Mouse (Mus musculus) limb, embryonic 11.5 days (tissue): Measurements from ENCODE around the gene Tyk2. TPM values are rescaled to one million over a fixed set of nuclear protein-coding genes. Genes with fewer than 3 reads are reported as not detected.

Experiments
- ATAC-seq: fragments of 200-750 bp; cut with Nextera tagmentation; 2 replicates; pipeline ENCODE4 v1.8.0; 2017; ENCODE audit warnings: low read depth; ENCODE audit not compliant: insufficient number of reproducible peaks, low FRiP score, low TSS enrichment
- DNase-seq: peaks from one replicate; pipeline ENCODE4 v3.0.0-alpha.2; 2015; ENCODE audit warnings: low spot score
- H3K27ac ChIP-seq: fragments of 300-500 bp; sonication (generic); replicated peaks from 2 replicates; pipeline ENCODE4 v1.5.1; 2014; ENCODE audit warnings: low read depth, mild to moderate bottlenecking, low read length
- H3K27me3 ChIP-seq: fragments of 300-500 bp; sonication (generic); 2 replicates; pipeline ENCODE4 v1.6.1; 2014; ENCODE audit warnings: mild to moderate bottlenecking, low read length, mixed read lengths; ENCODE audit not compliant: control insufficient read depth, insufficient read depth
- H3K36me3 ChIP-seq: fragments of 300-500 bp; sonication (generic); 2 replicates; pipeline ENCODE4 v1.6.1; 2014; ENCODE audit warnings: mild to moderate bottlenecking, low read length, moderate library complexity, mixed read lengths; ENCODE audit not compliant: control insufficient read depth, insufficient read depth
- H3K4me1 ChIP-seq: fragments of 300-500 bp; sonication (generic); 2 replicates; pipeline ENCODE4 v1.6.1; 2014; ENCODE audit warnings: low read length, mixed read lengths; ENCODE audit not compliant: control insufficient read depth, insufficient read depth
- H3K4me2 ChIP-seq: fragments of 300-500 bp; sonication (generic); 2 replicates; pipeline ENCODE4 v1.6.1; 2014; ENCODE audit warnings: low read depth, mild to moderate bottlenecking, moderate library complexity; ENCODE audit not compliant: severe bottlenecking
- H3K4me3 ChIP-seq: fragments of 300-500 bp; sonication (generic); 2 replicates; pipeline ENCODE4 v1.5.1; 2014; ENCODE audit warnings: low read depth, low read length
- H3K9ac ChIP-seq: fragments of 300-500 bp; sonication (generic); 2 replicates; pipeline ENCODE4 v1.6.1; 2014; ENCODE audit warnings: mild to moderate bottlenecking, low read length
- H3K9me3 ChIP-seq: fragments of 300-500 bp; sonication (generic); 2 replicates; pipeline ENCODE4 v1.6.1; 2016; ENCODE audit warnings: low read length; ENCODE audit not compliant: control insufficient read depth
- WGBS: fragments of 180-500 bp; shearing (Covaris S2); extraction: QIAGEN DNeasy Blood & Tissue Kit; methylation state at CpG from one replicate; pipeline ENCODE4 v1.1.7; 2014; 5-methylcytosine and 5-hydroxymethylcytosine counted together
- polyA plus RNA-seq: library from polyadenylated mRNA; unstranded; fragments of >200 nt; fragmentation: Nextera tagmentation; extraction: Ambion mirVana; gene quantifications from 2 replicates; pipeline ENCODE4 v1.2.1, GENCODE M21; 2014

The Tyk2 gene
- polyA plus RNA-seq, 1 experiment from 2014 or later, result 8.1 TPM

DNA sequence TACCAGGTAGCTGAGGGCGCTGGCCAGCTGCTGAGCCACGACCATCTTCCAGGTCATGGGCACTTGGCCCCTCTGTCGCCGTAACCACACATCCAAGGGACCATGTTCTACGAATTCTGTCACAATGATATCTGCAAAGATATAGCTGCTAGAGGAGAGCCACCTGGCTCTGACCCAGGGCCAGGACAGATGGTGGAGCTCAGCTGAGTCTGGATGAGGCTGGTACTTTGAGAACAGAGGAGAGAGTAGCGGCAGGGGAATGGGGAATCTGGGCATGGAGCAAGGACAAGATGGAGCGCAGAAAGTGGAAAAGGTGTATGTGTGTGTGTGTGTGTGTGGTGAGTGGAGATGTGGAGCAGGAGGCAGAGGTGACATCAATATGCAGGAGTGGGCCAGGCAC is 16.9 kb downstream of the Tyk2 start:
- ATAC-seq (no peak), DNase-seq (no peak)
- Histone ChIP-seq H3K4me1 (no peaks in the 10 kb centered on the region), H3K9ac (no peak overlapping the region), H3K36me3 (no peaks in the 10 kb centered on the region), H3K4me3 (no peak overlapping the region), H3K4me2 (no peak overlapping the region), H3K27me3 (no peaks in the 10 kb centered on the region), H3K27ac (no peak overlapping the region), H3K9me3 (peaks cover 3% of the 10 kb centered on the region; the same call in 1 of the 2 replicates)
- WGBS, result 92% methylated on average over 7 of the region's 7 CpGs

DNA sequence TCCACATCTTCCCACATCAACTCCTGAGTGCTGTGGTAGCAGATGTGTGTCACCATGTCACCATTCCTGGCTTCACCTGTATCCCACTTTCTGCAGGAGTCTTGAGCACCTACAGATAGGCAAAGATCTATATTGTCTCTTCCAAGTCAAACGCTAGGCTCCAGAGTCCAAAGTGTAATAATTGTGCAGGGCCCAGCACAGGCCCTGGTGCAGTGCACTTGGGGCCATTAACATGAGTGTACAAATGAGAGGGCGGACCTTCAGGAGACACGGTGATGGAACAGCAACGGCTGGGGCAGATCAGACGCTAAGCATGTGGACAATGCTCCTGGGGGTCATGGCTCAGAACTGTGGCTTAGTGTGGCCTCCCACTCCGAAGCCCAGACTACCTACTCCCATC is 17.3 kb downstream of the Tyk2 start:
- DNase-seq (no peak), ATAC-seq (no peak)
- Histone ChIP-seq H3K9me3 (peaks cover 3% of the 10 kb centered on the region; the same call in 1 of the 2 replicates), H3K27ac (no peak overlapping the region), H3K4me1 (no peaks in the 10 kb centered on the region), H3K4me2 (no peak overlapping the region), H3K36me3 (no peaks in the 10 kb centered on the region), H3K4me3 (no peak overlapping the region), H3K9ac (no peak overlapping the region), H3K27me3 (no peaks in the 10 kb centered on the region)
- 90% methylated on average over 6 of the region's 6 CpGs for WGBS

GRCm38 (mm10) chr9:21107607-21108237 is 23.3 kb downstream of the Tyk2 start:
- ATAC-seq, result no peak
- DNase-seq, result no peak
- Histone ChIP-seq H3K4me2 (no peak overlapping the region), H3K36me3 (no peaks in the 10 kb centered on the region), H3K4me1 (no peaks in the 10 kb centered on the region), H3K27me3 (no peaks in the 10 kb centered on the region), H3K4me3 (no peak overlapping the region), H3K27ac (no peak overlapping the region), H3K9ac (no peak overlapping the region), H3K9me3 (no peaks in the 10 kb centered on the region)
- WGBS, result 44% methylated on average over 23 of the region's 23 CpGs

- 81% methylated on average over 5 of the region's 5 CpGs for WGBS
- Histone ChIP-seq H3K9me3 (no peaks in the 10 kb centered on the region), H3K4me2 (no peak overlapping the region), H3K36me3 (no peaks in the 10 kb centered on the region), H3K9ac (no peak overlapping the region), H3K4me3 (no peak overlapping the region), H3K4me1 (no peaks in the 10 kb centered on the region), H3K27me3 (no peaks in the 10 kb centered on the region), H3K27ac (no peak overlapping the region)
- DNase-seq (no peak), ATAC-seq (no peak)
These were observed 25.1 kb downstream of the Tyk2 start for GRCm38 (mm10) chr9:21105760-21106564.

DNA sequence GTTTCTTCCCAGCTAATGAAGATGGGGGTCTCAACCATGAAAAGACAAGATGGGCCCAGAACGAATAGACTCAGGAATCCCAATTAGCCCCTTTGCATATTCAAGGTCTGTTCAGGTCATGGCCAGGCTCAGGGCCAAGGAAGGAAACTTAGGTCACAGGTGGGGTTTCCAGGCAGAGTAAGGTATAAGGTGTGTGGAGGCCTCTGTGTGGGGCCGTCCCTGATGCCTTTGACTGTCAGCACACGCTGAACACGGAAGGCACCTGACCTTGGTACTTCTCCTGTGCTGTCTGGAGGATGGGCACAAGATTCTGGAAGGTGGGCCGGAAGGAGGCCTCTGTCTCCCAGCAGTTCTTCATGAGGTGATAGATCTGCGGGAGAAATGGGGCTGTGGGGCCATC is 26.2 kb downstream of the Tyk2 start:
- WGBS, result 82% methylated on average over 6 of the region's 6 CpGs
- no peaks in the 10 kb centered on the region for H3K4me1 ChIP-seq

GRCm38 (mm10) chr9:21102076-21102475 is 29.0 kb downstream of the Tyk2 start:
- no peak overlapping the region for H3K9ac ChIP-seq
- no peaks in the 10 kb centered on the region for H3K36me3 ChIP-seq
- no peak overlapping the region for H3K4me2 ChIP-seq
- no peaks in the 10 kb centered on the region for H3K9me3 ChIP-seq
- no peaks in the 10 kb centered on the region for H3K4me1 ChIP-seq
- DNase-seq, result no peak
- H3K27ac ChIP-seq, result no peak overlapping the region
- WGBS, result 91% methylated on average over 2 of the region's 2 CpGs
- H3K4me3 ChIP-seq, result no peak overlapping the region
- H3K27me3 ChIP-seq, result no peaks in the 10 kb centered on the region
- no peak for ATAC-seq

More for the DNA sequence above, 26.2 kb downstream of the Tyk2 start:
- Histone ChIP-seq H3K27ac (no peak overlapping the region), H3K4me3 (no peak overlapping the region), H3K9me3 (no peaks in the 10 kb centered on the region), H3K4me2 (no peak overlapping the region), H3K36me3 (no peaks in the 10 kb centered on the region), H3K9ac (no peak overlapping the region), H3K27me3 (no peaks in the 10 kb centered on the region)
- ATAC-seq, result no peak
- DNase-seq, result no peak

DNA sequence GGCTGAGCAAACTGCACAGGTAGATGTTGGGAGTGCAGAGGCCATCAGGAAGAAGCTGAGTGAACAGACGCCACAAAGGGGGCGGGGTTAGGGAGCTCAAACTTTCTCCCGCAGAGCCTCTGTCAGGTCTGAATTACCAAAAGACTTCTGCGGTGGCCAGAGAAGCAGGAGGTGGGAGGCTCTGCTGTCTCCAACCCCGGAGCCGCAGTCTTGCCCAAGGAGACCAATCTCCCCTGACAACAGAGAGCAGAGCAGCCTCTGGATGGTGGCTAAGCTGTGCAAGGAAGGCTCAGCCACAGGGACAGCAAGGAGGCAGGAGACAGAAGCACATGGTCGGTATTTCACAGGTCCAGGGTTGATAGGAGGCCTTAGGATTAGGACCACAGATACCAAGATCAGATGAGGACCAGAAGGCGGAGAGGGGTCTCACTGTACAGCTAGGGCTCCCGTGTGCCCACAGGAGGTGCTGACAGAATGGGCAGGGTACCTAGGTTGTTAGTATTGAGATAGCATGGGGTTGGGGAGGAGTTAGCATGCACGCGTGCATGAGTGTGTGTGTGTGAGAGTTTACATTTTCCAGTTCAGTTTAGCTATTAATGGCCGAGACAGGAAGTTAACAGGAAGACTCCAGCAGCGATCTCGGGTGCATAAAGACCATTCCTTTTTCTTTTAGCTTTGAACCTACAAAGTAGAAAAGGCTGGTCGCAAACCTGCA is 30.4 kb downstream of the Tyk2 start:
- Histone ChIP-seq H3K4me1 (no peaks in the 10 kb centered on the region), H3K4me3 (no peak overlapping the region), H3K4me2 (no peak overlapping the region), H3K36me3 (no peaks in the 10 kb centered on the region), H3K27ac (no peak overlapping the region), H3K9me3 (no peaks in the 10 kb centered on the region), H3K27me3 (no peaks in the 10 kb centered on the region), H3K9ac (no peak overlapping the region)
- DNase-seq (no peak), ATAC-seq (no peak)
- WGBS, result 54% methylated on average over 15 of the region's 15 CpGs

DNA sequence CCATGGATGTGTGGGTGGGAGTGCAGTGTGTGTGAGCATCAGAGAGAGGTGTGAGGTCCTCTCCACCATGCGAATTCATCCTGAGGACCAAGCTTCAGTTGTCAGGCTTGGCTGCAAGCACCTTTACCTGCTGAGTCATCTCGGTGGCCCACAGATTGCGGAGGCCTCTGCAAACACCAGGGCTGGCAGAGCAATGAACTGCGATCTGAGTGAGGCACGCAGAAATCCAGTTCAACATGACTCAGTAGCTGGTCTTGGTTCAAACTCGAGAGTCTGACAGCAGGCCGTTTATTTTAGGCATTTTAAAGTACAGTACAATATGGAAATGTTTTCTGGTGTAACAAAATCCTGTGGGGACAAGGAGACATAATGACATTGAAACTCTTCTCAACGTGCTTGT is 33.2 kb downstream of the Tyk2 start:
- 85% methylated on average over 8 of the region's 8 CpGs for whole genome bisulfite sequencing

More for the DNA sequence above, 33.2 kb downstream of the Tyk2 start:
- Histone ChIP-seq H3K4me2 (no peak overlapping the region), H3K36me3 (no peaks in the 10 kb centered on the region), H3K9me3 (no peaks in the 10 kb centered on the region), H3K4me3 (no peak overlapping the region), H3K9ac (no peak overlapping the region), H3K27me3 (no peaks in the 10 kb centered on the region), H3K4me1 (no peaks in the 10 kb centered on the region), H3K27ac (no peak overlapping the region)
- no peak for DNase-seq
- ATAC-seq, result no peak
